Mouse (Mus musculus) neural tube, embryonic 10.5 days (tissue): ENCODE data around the gene Arid1b.

Experiments
- DNase-seq: peaks from one replicate; pipeline ENCODE4 v3.0.0-alpha.2; 2017; ENCODE audit warnings: low spot score; ENCODE audit errors: extremely low spot score

The Arid1b gene

GRCm38 (mm10) chr17:4993840-4994503, at the start of gene Arid1b:
Gene Arid1b, plus strand, starts transcription at chr17:4994332.
- peak; percentile 91 for DNase-seq

- no peak for DNase-seq
These were observed 48.8 kb upstream of the Arid1b start for GRCm38 (mm10) chr17:4945311-4945751.

- peak; percentile 54 for DNase-seq
These were observed 48.2 kb upstream of the Arid1b start for GRCm38 (mm10) chr17:4945871-4946331.

- DNase-seq = peak; percentile 39
These were observed 47.6 kb upstream of the Arid1b start for GRCm38 (mm10) chr17:4946421-4946974.

GRCm38 (mm10) chr17:4947013-4947412, 47.1 kb upstream of the Arid1b start:
- DNase-seq = no peak

- no peak for DNase-seq
These were observed 46.7 kb upstream of the Arid1b start for GRCm38 (mm10) chr17:4947439-4947838.

- no peak for DNase-seq
These were observed 45.6 kb upstream of the Arid1b start for GRCm38 (mm10) chr17:4948501-4948900.

- DNase-seq = no peak
These were observed 39.7 kb upstream of the Arid1b start for GRCm38 (mm10) chr17:4954431-4954830.

- DNase-seq = no peak
These were observed 29.8 kb upstream of the Arid1b start for GRCm38 (mm10) chr17:4964192-4964877.

GRCm38 (mm10) chr17:4967201-4967600, 26.9 kb upstream of the Arid1b start:
- no peak for DNase-seq

GRCm38 (mm10) chr17:4968035-4968434, 26.1 kb upstream of the Arid1b start:
- DNase-seq = no peak

GRCm38 (mm10) chr17:4968878-4969277, 25.3 kb upstream of the Arid1b start:
- no peak for DNase-seq

- no peak for DNase-seq
These were observed 21.9 kb upstream of the Arid1b start for GRCm38 (mm10) chr17:4972261-4972660.

- no peak for DNase-seq
These were observed 19.4 kb upstream of the Arid1b start for GRCm38 (mm10) chr17:4974736-4975135.

GRCm38 (mm10) chr17:4980151-4980550, 14.0 kb upstream of the Arid1b start:
- no peak for DNase-seq

GRCm38 (mm10) chr17:4982819-4983218, 11.3 kb upstream of the Arid1b start:
- DNase-seq = no peak

- DNase-seq = no peak
These were observed 9.4 kb upstream of the Arid1b start for GRCm38 (mm10) chr17:4984691-4985090.

- no peak for DNase-seq
These were observed 3.1 kb upstream of the Arid1b start for GRCm38 (mm10) chr17:4990911-4991560.

- no peak for DNase-seq
These were observed 2.5 kb upstream of the Arid1b start for GRCm38 (mm10) chr17:4991600-4991999.

GRCm38 (mm10) chr17:4993497-4993839, 664 bp upstream of the Arid1b start:
- no peak for DNase-seq

GRCm38 (mm10) chr17:4994504-4994812, 326 bp downstream of the Arid1b start:
- DNase-seq = no peak

GRCm38 (mm10) chr17:4994813-4995560, 855 bp downstream of the Arid1b start:
- peak; percentile 81 for DNase-seq
